Mouse (Mus musculus) C2C12 (cell line): ENCODE results near the gene Tapbpl.

Source experiments
- CEBPB ChIP-seq: IDR thresholded peaks from one replicate; pipeline ENCODE4 v1.6.1; 2011; ENCODE audit warnings: low read depth, mild to moderate bottlenecking, control low read depth, moderate library complexity
- CTCF ChIP-seq: IDR thresholded peaks from one replicate; pipeline ENCODE4 v1.5.1; 2011; ENCODE audit not compliant: control insufficient read depth, insufficient read depth, insufficient read length
- MAX ChIP-seq: IDR thresholded peaks from one replicate; pipeline ENCODE4 v1.6.1; 2011; ENCODE audit warnings: mild to moderate bottlenecking, control low read depth

DNA sequence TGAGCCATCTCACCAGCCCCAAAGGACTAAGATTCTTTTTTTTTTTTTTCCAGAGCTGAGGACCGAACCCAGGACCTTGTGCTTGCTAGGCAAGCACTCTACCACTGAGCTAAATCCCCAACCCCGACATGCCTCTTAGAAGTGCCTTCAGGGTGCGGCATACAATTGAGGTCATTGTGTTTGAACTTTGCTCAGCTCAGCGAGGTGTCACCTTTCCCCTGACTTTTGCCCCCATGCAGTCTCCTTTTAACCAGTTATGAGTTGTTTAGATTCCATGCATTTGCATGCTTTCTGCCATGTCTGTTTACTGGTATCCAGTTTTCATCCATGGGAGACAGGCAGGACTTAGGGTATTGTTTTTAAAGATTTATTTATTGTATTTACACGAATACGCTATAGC is 37.1 kb upstream of the Tapbpl start:
- no peak for TF ChIP-seq CTCF
- no peak for TF ChIP-seq CEBPB
- no peak for TF ChIP-seq MAX
